Mouse (Mus musculus) CH12F3 (cell line): ENCODE results near the gene Frmd6.

ENCODE experiments used
- in situ Hi-C: fragments of 300-500 bp; cut with MboI; formaldehyde crosslinking; loops from 2 replicates; pipeline ENCODE4 v1.14.3; 2020; ENCODE audit warnings: low sequenced_read_pairs

Gene Frmd6

DNA sequence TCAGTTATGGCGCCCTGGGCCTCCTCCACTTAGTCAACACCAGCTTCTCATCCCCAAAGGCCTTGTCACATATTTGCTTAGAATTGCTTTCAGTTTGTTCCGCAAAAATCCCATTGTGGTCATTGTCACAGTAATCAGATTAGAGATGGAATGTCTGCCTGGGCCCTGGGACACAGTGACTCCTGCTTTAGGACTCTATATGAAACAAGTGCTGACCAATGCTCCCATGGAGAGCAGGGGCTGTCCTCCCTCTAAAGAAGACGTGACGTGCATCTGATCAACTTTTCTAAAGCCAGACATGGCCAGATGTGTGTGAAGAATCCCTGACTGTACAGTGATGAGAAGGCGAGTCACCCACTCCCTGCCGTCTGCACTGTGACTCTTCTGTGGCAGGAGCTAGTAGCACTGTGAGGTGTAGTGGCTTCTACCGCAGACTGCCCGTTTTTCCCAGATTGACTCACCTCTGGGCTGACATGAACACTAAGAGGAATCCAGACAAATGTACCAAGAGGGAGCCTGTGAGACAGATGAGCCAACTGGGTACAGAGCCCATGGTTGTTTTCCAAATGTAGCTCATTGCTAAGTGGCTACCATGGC, 65.7 kb downstream of the Frmd6 start:
- in situ Hi-C loops: no loop called here

GRCm38 (mm10) chr12:70895275-70895674, 70.0 kb downstream of the Frmd6 start:
- in situ Hi-C loops: no loop called here

DNA sequence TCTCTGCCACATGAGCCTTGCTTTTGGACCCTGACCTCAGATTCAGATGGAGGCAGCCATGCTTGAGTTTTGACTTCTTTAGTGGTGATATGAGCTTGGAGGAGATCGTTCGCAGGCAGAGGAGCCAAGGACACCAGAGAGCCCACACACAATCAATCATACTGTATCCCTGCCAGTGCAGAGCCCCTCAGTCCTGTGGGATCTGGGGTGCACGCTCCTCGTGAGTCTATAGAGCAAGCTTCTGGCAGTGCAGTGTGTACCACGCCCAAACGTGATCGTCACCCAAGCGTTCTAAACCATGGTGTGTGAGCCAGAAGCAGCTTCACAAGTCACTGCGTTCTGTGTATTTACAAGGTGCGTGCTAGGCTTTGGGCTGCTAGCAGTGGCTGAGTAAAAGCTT, 70.8 kb downstream of the Frmd6 start:
- in situ Hi-C loops: no loop called here

DNA sequence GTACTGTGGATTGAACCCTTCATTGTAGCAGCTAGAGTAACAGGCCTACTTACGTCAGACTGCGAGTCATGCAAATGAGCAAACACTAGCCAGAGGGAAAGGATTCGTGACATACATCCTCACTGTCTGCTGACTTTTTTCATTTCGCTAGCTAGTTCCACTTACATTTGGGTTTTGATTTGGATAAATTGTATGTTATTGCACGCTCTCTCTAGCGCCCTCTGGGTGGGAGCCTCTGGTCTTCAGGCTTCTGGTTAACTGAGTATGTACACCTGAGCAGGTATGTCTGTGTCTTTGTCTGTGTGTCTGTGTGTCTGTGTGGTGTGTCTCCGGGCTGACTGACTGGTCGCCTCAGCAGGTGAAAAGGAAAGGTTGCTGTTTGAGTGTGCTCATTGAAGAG, 72.1 kb downstream of the Frmd6 start:
- in situ Hi-C loops: no loop called here

GRCm38 (mm10) chr12:70898450-70898849, 73.1 kb downstream of the Frmd6 start:
- in situ Hi-C loops: no loop called here

GRCm38 (mm10) chr12:70904471-70904870, 79.2 kb downstream of the Frmd6 start:
- in situ Hi-C loops: no loop called here

DNA sequence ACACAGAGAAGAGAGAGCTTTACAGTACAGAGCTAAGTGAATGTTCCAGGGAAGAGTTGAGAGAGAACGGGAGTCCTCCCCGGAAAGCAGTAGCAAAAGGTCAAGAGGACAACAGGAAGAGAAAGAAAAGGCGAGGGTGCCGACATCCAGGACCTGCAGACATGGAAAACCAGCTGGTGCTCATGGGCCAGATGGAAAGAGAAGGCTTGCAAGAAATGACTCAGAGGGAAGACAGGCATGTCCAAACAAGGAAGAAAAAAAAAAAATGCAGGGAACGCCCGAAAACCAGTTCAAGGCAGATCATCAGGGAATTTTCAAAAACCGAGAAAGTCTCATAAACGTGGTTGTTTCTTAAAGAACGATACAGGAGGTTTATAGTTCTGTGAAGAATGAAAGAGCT, 81.6 kb downstream of the Frmd6 start:
- in situ Hi-C loops: loop anchor here (5.0 kb wide), 1 partner anchor 410 kb away; no protein-coding TSS in a partner anchor

DNA sequence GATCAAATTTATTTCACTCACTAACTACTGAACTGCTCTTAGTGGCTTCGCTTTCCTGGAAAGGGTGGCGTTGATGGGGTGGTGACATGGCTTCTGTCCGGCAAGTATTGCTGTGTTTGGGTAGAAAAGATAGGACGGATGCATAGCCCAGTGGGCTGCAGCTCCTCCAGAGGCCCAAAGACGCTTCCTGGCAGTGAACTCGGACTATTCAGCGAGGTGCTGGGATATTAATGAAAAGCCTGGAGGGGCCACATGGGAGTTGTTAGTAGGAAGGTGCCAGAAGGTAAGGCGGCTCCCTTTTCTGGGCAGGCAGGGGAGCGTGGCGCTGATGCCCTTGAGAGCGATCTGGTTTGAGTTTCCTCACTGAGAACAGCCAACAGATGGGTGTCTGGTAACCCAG, 82.3 kb downstream of the Frmd6 start:
- in situ Hi-C loops: loop anchor here (5.0 kb wide), 1 partner anchor 410 kb away; no protein-coding TSS in a partner anchor

GRCm38 (mm10) chr12:70908076-70908475, 82.8 kb downstream of the Frmd6 start:
- in situ Hi-C loops: loop anchor here (5.0 kb wide), 1 partner anchor 411 kb away; no protein-coding TSS in a partner anchor

DNA sequence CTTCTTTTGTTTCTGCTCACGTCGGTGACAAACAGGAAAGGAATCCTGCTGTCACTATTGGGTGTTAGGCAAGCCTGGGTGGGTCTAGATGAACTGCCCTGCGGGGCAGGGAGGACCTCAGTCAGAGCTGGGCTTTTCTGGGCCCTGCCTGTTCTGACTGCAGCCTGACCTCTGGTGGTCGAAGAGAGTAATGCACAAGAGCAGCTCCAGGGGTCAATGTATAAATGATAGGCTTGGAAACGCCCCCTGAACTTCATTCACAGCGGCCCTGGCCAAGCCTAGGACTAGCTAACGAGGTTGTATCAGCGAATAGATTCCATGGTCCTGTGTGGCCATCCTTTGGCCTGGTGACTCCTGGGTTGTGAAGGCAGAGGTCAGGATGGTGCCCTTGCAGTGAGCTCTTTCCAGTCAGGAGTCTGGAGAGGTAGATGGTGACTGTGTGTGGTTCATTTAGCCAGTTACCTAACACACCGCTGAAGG, 85.0 kb downstream of the Frmd6 start:
- in situ Hi-C loops: no loop called here

- in situ Hi-C loops: no loop called here
Measured at GRCm38 (mm10) chr12:70911029-70911428, 85.7 kb downstream of the Frmd6 start.

DNA sequence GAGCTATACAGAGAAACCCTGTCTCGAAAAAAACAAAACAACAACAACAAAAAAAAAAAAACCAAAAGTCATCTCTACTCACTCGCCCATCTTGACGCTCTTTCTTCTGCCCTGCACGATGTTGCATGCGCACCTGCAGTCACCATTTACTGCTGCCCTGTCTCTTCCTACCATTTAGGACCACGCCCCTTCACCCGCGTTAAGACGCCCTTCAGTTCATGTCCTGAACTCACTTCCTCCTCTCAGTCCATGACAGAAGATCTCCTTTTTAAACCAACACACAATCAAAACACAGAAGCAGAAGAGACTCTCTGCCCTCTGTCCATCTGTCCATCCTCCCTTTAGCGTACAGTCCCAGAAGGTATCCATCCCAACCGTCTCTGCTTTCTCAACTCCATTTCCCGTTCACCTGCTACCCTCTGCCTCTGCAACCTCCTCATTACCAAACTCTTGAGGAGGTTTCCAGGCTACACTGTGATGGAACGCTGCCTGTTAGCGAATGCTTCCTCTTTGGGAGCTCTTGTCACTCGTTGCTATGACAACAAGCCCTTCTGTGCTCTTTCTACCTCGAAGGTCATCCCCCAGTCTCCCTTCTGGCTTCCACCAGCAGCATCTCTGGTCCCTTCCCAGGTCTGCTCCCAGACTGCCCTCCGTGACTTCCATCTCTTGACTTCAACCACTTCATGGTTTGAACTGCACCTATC, 86.5 kb downstream of the Frmd6 start:
- in situ Hi-C loops: no loop called here

- in situ Hi-C loops: no loop called here
Measured at GRCm38 (mm10) chr12:70913429-70913828, 88.1 kb downstream of the Frmd6 start.

DNA sequence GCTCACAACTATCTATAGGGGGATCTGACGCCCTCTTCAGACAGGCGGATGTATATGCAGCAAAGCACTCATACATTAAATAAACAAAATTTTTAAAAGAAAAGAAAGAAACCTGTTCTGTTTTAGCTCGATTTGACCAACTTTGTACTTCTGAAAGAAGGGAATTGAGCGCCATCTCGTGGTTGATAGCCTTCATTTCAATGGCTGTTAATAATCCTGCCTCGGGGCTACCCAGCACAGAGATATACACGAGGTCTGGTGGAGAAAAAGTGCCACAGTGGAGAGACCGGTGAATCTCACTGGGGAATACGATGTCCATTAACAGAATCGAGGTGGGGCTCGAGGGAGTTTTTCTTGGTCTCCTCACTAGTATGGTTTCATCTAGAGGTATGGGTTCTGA, 89.1 kb downstream of the Frmd6 start:
- in situ Hi-C loops: no loop called here

DNA sequence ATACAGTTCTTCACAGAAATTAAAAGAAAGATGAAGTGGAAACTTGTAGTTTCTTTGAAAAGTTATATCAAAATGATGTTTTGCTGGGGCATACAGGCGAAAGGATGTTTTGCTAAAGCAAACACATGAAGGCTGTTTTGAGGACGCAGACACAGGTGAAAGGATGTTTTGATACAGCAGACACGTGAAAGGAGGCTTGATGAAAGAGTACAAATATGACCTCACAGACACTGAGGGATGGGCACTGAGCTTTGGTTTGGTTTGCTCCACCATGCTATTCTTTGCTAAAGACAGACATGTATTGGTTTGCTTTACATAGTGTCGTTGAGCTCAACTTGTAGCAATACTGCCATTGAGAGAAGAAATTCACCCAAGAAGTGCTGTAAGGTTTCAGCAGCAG, 104.5 kb downstream of the Frmd6 start:
- in situ Hi-C loops: no loop called here

DNA sequence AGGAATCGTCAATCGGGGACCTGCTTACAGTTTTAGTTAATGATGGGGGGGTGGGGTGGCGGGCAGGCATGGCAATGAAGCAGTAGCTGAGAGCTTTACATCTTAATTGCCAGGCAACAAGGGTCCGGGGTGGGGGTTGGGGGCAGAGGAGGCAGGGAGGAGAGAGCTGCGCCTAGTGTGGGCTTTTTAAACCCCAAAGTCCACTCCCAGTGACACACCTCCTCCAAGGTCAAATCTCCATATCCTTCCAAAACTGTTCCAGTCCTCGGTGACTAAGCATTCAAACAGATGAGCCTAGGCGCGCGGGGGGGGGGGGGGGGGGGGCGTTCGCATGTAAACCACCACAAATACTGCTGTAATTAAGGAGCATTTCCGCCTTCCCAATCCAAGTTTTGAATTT, 111.8 kb downstream of the Frmd6 start:
- in situ Hi-C loops: no loop called here

- in situ Hi-C loops: no loop called here
Measured at GRCm38 (mm10) chr12:70937571-70938384, 112.5 kb downstream of the Frmd6 start, which contains the start of gene Actr10. Gene Actr10 (plus strand): TSS chr12:70937857.

- in situ Hi-C loops: no loop called here
Measured at GRCm38 (mm10) chr12:70940806-70941205, 115.5 kb downstream of the Frmd6 start.

DNA sequence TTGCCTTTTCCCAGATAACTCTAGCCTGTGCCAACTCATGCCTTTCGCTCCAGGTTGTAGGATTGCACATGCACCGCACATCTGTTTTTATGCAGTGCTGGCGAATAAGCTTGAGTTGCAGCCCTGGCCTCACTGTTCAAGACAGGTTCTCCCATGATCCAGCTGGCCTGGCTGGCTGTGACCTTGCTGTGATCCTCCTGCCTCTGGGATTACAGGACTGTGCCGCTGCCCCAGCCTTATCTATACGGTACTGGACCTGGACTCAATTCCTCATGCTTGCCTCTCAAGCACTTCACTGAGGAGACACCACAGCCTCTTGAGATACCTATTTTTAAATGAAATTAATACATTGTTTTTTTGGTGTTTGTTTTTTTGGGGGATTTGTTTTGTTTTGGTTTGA, 118.9 kb downstream of the Frmd6 start:
- in situ Hi-C loops: no loop called here

DNA sequence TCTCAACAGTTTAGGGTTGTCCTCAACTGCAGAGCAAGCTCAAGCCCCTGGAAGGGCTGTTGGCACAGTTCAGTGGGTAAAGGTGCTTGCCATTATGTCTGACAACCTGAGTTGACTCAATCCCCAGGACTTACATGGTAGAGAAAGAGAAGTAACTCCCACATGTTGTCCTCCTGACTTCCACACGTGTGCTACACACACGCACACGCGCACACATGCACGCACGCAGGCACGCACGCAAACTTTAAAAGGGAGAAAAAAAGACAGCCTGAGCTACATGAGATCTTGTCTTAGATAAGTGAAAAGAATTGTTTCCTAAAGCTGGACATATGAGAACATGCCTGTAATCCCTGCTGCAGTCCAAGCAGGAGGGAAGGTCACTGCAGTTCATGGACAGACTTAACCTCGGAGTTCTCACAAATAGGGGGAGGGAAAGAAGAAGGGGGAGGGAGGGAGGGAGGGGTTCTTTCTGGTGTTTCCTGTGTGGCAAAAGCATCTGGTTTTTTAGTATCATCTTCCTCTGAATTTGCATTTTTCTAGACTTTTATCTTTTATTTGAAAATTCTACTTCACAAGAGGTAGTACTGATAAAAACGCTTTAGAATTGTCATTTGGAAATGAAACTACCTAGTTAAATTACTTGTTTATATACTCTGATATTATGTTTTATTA, 121.4 kb downstream of the Frmd6 start:
- in situ Hi-C loops: no loop called here
